Mouse (Mus musculus): ENCODE data around the gene Fgfr2.

GRCm38 (mm10) chr7:132555911-132556310 is 567.2 kb downstream of the Fgfr2 start:
- TF ChIP-seq CTCF (IDR thresholded peaks at IDR 0.05; ENCODE audit: low read depth) = no peak
- TF ChIP-seq EP300 (IDR thresholded peaks at IDR 0.05; ENCODE audit: low read depth) = no peak

Data from liver, postnatal 0 days (tissue).